24 mouse cellular contexts compared by ENCODE assay signal in genomic region chr16:4997553-4997952, GRCm38 (mm10). TPM values are rescaled to one million over a fixed set of nuclear protein-coding genes. Genes with fewer than 3 reads are reported as not detected.
DNase-seq lines count a peak whose midpoint lies in the region; ATAC-seq and TF ChIP-seq lines count a peak whose summit lies in the region.
"Had no signal": no experiment of that assay in that cellular context is flagged by ENCODE, and none has a peak within 500 bp of the region (broad histone marks: within the 10 kb centered on the region; RNA-seq: fewer than 3 reads in every experiment).

Sept12 (minus strand) TSS chr16:4997852.

- no peak within 1 kb of the TSS for H3K27ac ChIP-seq in lung, embryonic 14.5 days (ENCODE audit: low read depth)
- H3K27ac ChIP-seq in heart, embryonic 14.5 days (replicated peaks in 1 of 2; ENCODE audit: control insufficient read depth in 1 of 2, insufficient read depth in 1 of 2, low read depth in 2 of 2, low read length in 2 of 2): no peak within 1 kb of the TSS
- H3K27ac ChIP-seq in testis, adult 2 months (ENCODE audit: control insufficient read depth, insufficient read depth, low read depth, low read length): peak within 1 kb of the TSS; percentile 90
- H3K27ac ChIP-seq: embryonic facial prominence, embryonic 13.5 days; forebrain, embryonic 10.5 days; liver, embryonic 13.5 days; midbrain, embryonic 12.5 days; neural tube, embryonic 15.5 days had no signal

- no peaks in the 10 kb centered on the region for H3K9me3 ChIP-seq in lung, embryonic 14.5 days (ENCODE audit: low read depth, low read length)
- no peaks in the 10 kb centered on the region for H3K9me3 ChIP-seq in heart, embryonic 14.5 days (ENCODE audit: control insufficient read depth, low read length)
- H3K9me3 ChIP-seq: embryonic facial prominence, embryonic 13.5 days; forebrain, embryonic 10.5 days; liver, embryonic 13.5 days; midbrain, embryonic 12.5 days; neural tube, embryonic 15.5 days had no signal

- no peak for ATAC-seq in lung, embryonic 14.5 days (ENCODE audit: insufficient read depth)
- 0 out of 2 replicates have a peak, but pooled peaks have one; percentile 35 for ATAC-seq in heart, embryonic 14.5 days (ENCODE audit: insufficient number of reproducible peaks, insufficient read depth, low FRiP score, low read depth)
- no peak for ATAC-seq in CD4-positive, CD25-positive, alpha-beta regulatory T cell, adult 4 months
- ATAC-seq: hindbrain, embryonic 16.5 days had no signal

- H3K9ac ChIP-seq in lung, embryonic 14.5 days: no peak within 1 kb of the TSS
- H3K9ac ChIP-seq in heart, embryonic 14.5 days (ENCODE audit: low read length): no peak within 1 kb of the TSS
- H3K9ac ChIP-seq: embryonic facial prominence, embryonic 13.5 days; liver, embryonic 13.5 days; midbrain, embryonic 12.5 days; neural tube, embryonic 15.5 days had no signal

- H3K27me3 ChIP-seq in lung, embryonic 14.5 days (ENCODE audit: insufficient read depth, low read length): no peaks in the 10 kb centered on the region
- no peaks in the 10 kb centered on the region for H3K27me3 ChIP-seq in heart, embryonic 14.5 days (ENCODE audit: control insufficient read depth, insufficient read depth, low read length)
- H3K27me3 ChIP-seq in testis, adult 2 months (ENCODE audit: control insufficient read depth, insufficient read depth, low read length): no peaks in the 10 kb centered on the region
- H3K27me3 ChIP-seq: embryonic facial prominence, embryonic 13.5 days; liver, embryonic 13.5 days; midbrain, embryonic 12.5 days; neural tube, embryonic 15.5 days had no signal

- no peaks in the 10 kb centered on the region for H3K36me3 ChIP-seq in lung, embryonic 14.5 days (ENCODE audit: insufficient read depth)
- no peaks in the 10 kb centered on the region for H3K36me3 ChIP-seq in heart, embryonic 14.5 days (ENCODE audit: control insufficient read depth, insufficient read depth, low read length)
- H3K36me3 ChIP-seq in testis, adult 2 months (ENCODE audit: control insufficient read depth, insufficient read depth, low read length): peaks cover 1% of the 10 kb centered on the region
- H3K36me3 ChIP-seq: embryonic facial prominence, embryonic 13.5 days; forebrain, embryonic 10.5 days; liver, embryonic 13.5 days; midbrain, embryonic 12.5 days; neural tube, embryonic 15.5 days had no signal

- no peak for TF ChIP-seq CTCF in lung, embryonic 14.5 days (IDR thresholded peaks at IDR 0.05; ENCODE audit: low read depth)
- no peak for TF ChIP-seq CTCF in testis, adult 2 months (IDR thresholded peaks at IDR 0.05; ENCODE audit: control insufficient read depth, insufficient read depth, insufficient replicate concordance, low read depth, low read length)

- H3K4me3 ChIP-seq in lung, embryonic 14.5 days (ENCODE audit: low read depth, low read length): no peak within 1 kb of the TSS
- H3K4me3 ChIP-seq in heart, embryonic 14.5 days (ENCODE audit: control insufficient read depth in 1 of 2, insufficient read depth in 1 of 2, low read depth in 1 of 2, low read length in 2 of 2): no peak within 1 kb of the TSS
- H3K4me3 ChIP-seq in testis, adult 2 months (ENCODE audit: control insufficient read depth, low read depth, low read length): peak within 1 kb of the TSS; percentile 86
- H3K4me3 ChIP-seq: embryonic facial prominence, embryonic 13.5 days; forebrain, embryonic 10.5 days; liver, embryonic 13.5 days; midbrain, embryonic 12.5 days; neural tube, embryonic 15.5 days had no signal

- 36% methylated on average over 2 of the region's 3 CpGs for WGBS in lung, embryonic 14.5 days
- 24% methylated on average over 3 of the region's 3 CpGs for WGBS in heart, embryonic 14.5 days

- TF ChIP-seq POLR2A in testis, adult 2 months (IDR thresholded peaks at IDR 0.05; ENCODE audit: control insufficient read depth, low read depth, low read length): peak; percentile 79; the same call in 1 of the 2 replicates

- DNase-seq in heart, adult 11 months: peak; percentile 94
- DNase-seq in heart, adult 18-20 months: no peak
- peak; percentile 13 for DNase-seq in lung, embryonic 14.5 days
- DNase-seq in lung, postnatal 25 days (ENCODE audit: low spot score): no peak
- no peak for DNase-seq in cerebellum, postnatal 10 days
- DNase-seq: cerebellum, postnatal 36 days; gastrocnemius, postnatal 25 days; liver, embryonic 13.5 days; lung, postnatal 4 days; right cerebral cortex, postnatal 14 days; thymus, adult 18-20 months had no signal

- H3K4me1 ChIP-seq in lung, embryonic 14.5 days (ENCODE audit: insufficient read depth): no peaks in the 10 kb centered on the region
- H3K4me1 ChIP-seq in heart, embryonic 14.5 days (ENCODE audit: control insufficient read depth in 2 of 2, insufficient read depth in 2 of 2, low read length in 2 of 2): peaks cover 4 to 6% of the 10 kb centered on the region in 2 experiments; a peak in 2 of 4 replicates
- peaks cover 8% of the 10 kb centered on the region for H3K4me1 ChIP-seq in testis, adult 2 months (ENCODE audit: control insufficient read depth, insufficient read depth, low read length)
- H3K4me1 ChIP-seq: forebrain, embryonic 10.5 days; midbrain, embryonic 12.5 days; neural tube, embryonic 15.5 days had no signal

- no peak within 1 kb of the TSS for H3K4me2 ChIP-seq in lung, embryonic 14.5 days
- no peak within 1 kb of the TSS for H3K4me2 ChIP-seq in heart, embryonic 14.5 days (ENCODE audit: low read length)
- H3K4me2 ChIP-seq: embryonic facial prominence, embryonic 13.5 days; liver, embryonic 13.5 days; midbrain, embryonic 12.5 days; neural tube, embryonic 15.5 days had no signal

RNA-seq across cellular contexts. Expression of gene Sept12, which starts in this region (rescaled TPM):
- not detected for total RNA-seq in heart, adult 18-20 months (2021)
- polyA plus RNA-seq in lung, embryonic 14.5 days (2014; fragmentation: Nextera tagmentation; extraction: Ambion mirVana): 0.14 and 0.20 TPM in 2 replicates
- not detected in 2 replicates for polyA plus RNA-seq in heart, embryonic 14.5 days (2014; fragmentation: Nextera tagmentation; extraction: Ambion mirVana)
- polyA plus RNA-seq in testis, adult 2 months (2012; rRNA removed): 558 and 561 TPM in 2 replicates
- not detected for polyA plus RNA-seq in CD4-positive, CD25-positive, alpha-beta regulatory T cell, adult 4 months (2017; shearing (Covaris generic))
- total RNA-seq: gastrocnemius, postnatal 25 days; heart, postnatal 14 days; left cerebral cortex, adult 18-20 months had no signal
- polyA plus RNA-seq: C2C12; embryonic facial prominence, embryonic 13.5 days; forebrain, embryonic 10.5 days; frontal cortex, adult 2 months; hindbrain, embryonic 16.5 days; limb, embryonic 11.5 days; liver, embryonic 13.5 days; midbrain, embryonic 12.5 days; neural tube, embryonic 15.5 days had no signal

Comparison
In these comparisons a context has a peak if more than half of its experiments do, and no peak if none do; other contexts are left out.
1. RNA of gene Sept12 (polyA plus RNA-seq): 558 to 561 TPM in testis, adult 2 months; 0.14 to 0.20 TPM in lung, embryonic 14.5 days, not detected in heart, embryonic 14.5 days and not detected in CD4-positive, CD25-positive, alpha-beta regulatory T cell, adult 4 months; every median in the first group is over 100 times any median in the second.
2. Peak in DNase-seq in lung, embryonic 14.5 days; RNA of the gene not detected or under 1 TPM.
3. Peak in ATAC-seq in heart, embryonic 14.5 days; RNA of the gene not detected or under 1 TPM.